Mouse (Mus musculus) liver, embryonic 14.5 days (tissue): ENCODE measurements around the gene Tceal3. TPM values are rescaled to one million over a fixed set of nuclear protein-coding genes. Genes with fewer than 3 reads are reported as not detected.
"Not testable (repeated sequence)": the region's sequence is repeated elsewhere in the genome, so short reads cannot be mapped to it uniquely, and the experiment has no call there.

Source experiments
- ATAC-seq: fragments of 200-750 bp; cut with Nextera tagmentation; 2 replicates; pipeline ENCODE4 v1.8.0; 2017; ENCODE audit warnings: moderate number of reproducible peaks, mild to moderate bottlenecking, moderate library complexity; ENCODE audit not compliant: insufficient read depth
- DNase-seq, 3 experiments: peaks; one replicate each; pipeline ENCODE4 v3.0.0-alpha.2; 2012 to 2013; ENCODE audit warnings: low read depth in 3 of 3, low spot score in 3 of 3
- H3K27ac ChIP-seq: fragments of 300-500 bp; sonication (generic); 2 replicates; pipeline ENCODE4 v1.5.1; 2014; ENCODE audit warnings: moderate library complexity, mild to moderate bottlenecking, control low read depth, inconsistent platforms
- H3K27me3 ChIP-seq: fragments of 300-500 bp; sonication (generic); 2 replicates; pipeline ENCODE4 v1.6.1; 2014; ENCODE audit warnings: mild to moderate bottlenecking, low read length, moderate library complexity; ENCODE audit not compliant: control insufficient read depth, insufficient read depth
- H3K36me3 ChIP-seq: fragments of 300-500 bp; sonication (generic); replicated peaks from 2 replicates; pipeline ENCODE4 v1.6.1; 2014; ENCODE audit warnings: low read depth; ENCODE audit not compliant: control insufficient read depth, insufficient read depth
- H3K4me1 ChIP-seq, 2 experiments: fragments of 200-500 bp in 1 of 2; fragments of 300-500 bp in 1 of 2; sonication (generic) in 1 of 2; replicated peaks; 2 replicates each; pipeline ENCODE4 v1.6.1; 2012 to 2014; ENCODE audit warnings: antibody characterized with exemption in 1 of 2, inconsistent platforms in 1 of 2, low read length in 1 of 2; ENCODE audit not compliant: control insufficient read depth in 2 of 2, insufficient read depth in 2 of 2
- H3K4me2 ChIP-seq: fragments of 300-500 bp; sonication (generic); 2 replicates; pipeline ENCODE4 v1.6.1; 2014; ENCODE audit warnings: low read depth, mild to moderate bottlenecking, control low read depth, moderate library complexity
- H3K4me3 ChIP-seq, 2 experiments: fragments of 200-500 bp in 1 of 2; fragments of 300-500 bp in 1 of 2; sonication (generic) in 1 of 2; 2 replicates each; pipeline ENCODE4 v1.5.1; 2012 to 2014; ENCODE audit warnings: low read depth in 2 of 2, low read length in 2 of 2, mild to moderate bottlenecking in 2 of 2, control low read depth in 1 of 2, inconsistent platforms in 1 of 2, moderate library complexity in 1 of 2; ENCODE audit not compliant: insufficient read depth in 1 of 2
- H3K9ac ChIP-seq: fragments of 300-500 bp; sonication (generic); replicated peaks from 2 replicates; pipeline ENCODE4 v1.6.1; 2014; ENCODE audit warnings: mild to moderate bottlenecking, control low read depth, moderate library complexity
- H3K9me3 ChIP-seq: fragments of 300-500 bp; sonication (generic); 2 replicates; pipeline ENCODE4 v1.6.1; 2016; ENCODE audit warnings: low read length, mixed read lengths; ENCODE audit not compliant: control insufficient read depth
- CTCF ChIP-seq: IDR thresholded peaks from 2 replicates; pipeline ENCODE4 v1.5.1; 2016; ENCODE audit warnings: antibody characterized with exemption, low read depth, control low read depth
- EP300 ChIP-seq: IDR thresholded peaks from 2 replicates; pipeline ENCODE4 v1.6.1; 2016; ENCODE audit warnings: antibody characterized with exemption, low read depth
- WGBS: fragments of 180-500 bp; shearing (Covaris S2); extraction: QIAGEN DNeasy Blood & Tissue Kit; methylation state at CpG from one replicate; pipeline ENCODE4 v1.1.7; 2014; ENCODE audit not compliant: insufficient replicate concordance; 5-methylcytosine and 5-hydroxymethylcytosine counted together
- polyA plus RNA-seq, 2 experiments: library from polyadenylated mRNA; depleted of rRNA in 1 of 2; stranded (reverse) in 1 of 2; unstranded in 1 of 2; fragments of >200 nt; fragmentation: Nextera tagmentation in 1 of 2; extraction: Ambion mirVana in 1 of 2; gene quantifications; 2 replicates each; pipeline versions ENCODE4 v1.2.1 to v1.2.3; 2012 to 2014

Gene Tceal3
- polyA plus RNA-seq, 2 experiments = 0.11 to 0.21 TPM

- no peak overlapping the region for H3K4me3 ChIP-seq
- no peak for DNase-seq
- no peak overlapping the region for H3K27ac ChIP-seq
- H3K9ac ChIP-seq = no peak overlapping the region
- H3K4me2 ChIP-seq = no peak overlapping the region
- no peak for ATAC-seq
- H3K9me3 ChIP-seq = no peaks in the 10 kb centered on the region
- H3K36me3 ChIP-seq = no peaks in the 10 kb centered on the region
- no peaks in the 10 kb centered on the region for H3K27me3 ChIP-seq
- no peaks in the 10 kb centered on the region for H3K4me1 ChIP-seq
- WGBS = 5% methylated on average over 3 of the region's 3 CpGs
- no peak for TF ChIP-seq EP300
- peak; percentile 55 for TF ChIP-seq CTCF
Measured at GRCm38 (mm10) chrX:136599416-136599815, 8.8 kb downstream of the Tceal3 start.

GRCm38 (mm10) chrX:136606951-136607350 is 16.3 kb downstream of the Tceal3 start:
- Histone ChIP-seq H3K4me2 (no peak overlapping the region), H3K27ac (no peak overlapping the region), H3K9ac (no peak overlapping the region), H3K4me3 (no peak overlapping the region), H3K4me1 (no peaks in the 10 kb centered on the region), H3K27me3 (no peaks in the 10 kb centered on the region), H3K9me3 (no peaks in the 10 kb centered on the region), H3K36me3 (no peaks in the 10 kb centered on the region)
- TF ChIP-seq CTCF (no peak), EP300 (no peak)
- ATAC-seq (no peak), DNase-seq (no peak)
- 50% methylated on average over 4 of the region's 4 CpGs for WGBS

GRCm38 (mm10) chrX:136607395-136607794 is 16.8 kb downstream of the Tceal3 start:
- H3K4me2 ChIP-seq = no peak overlapping the region
- no peaks in the 10 kb centered on the region for H3K9me3 ChIP-seq
- no peak overlapping the region for H3K4me3 ChIP-seq
- 70% methylated on average over 3 of the region's 3 CpGs for WGBS
- no peak overlapping the region for H3K27ac ChIP-seq
- H3K27me3 ChIP-seq = no peaks in the 10 kb centered on the region
- ATAC-seq (no peak), DNase-seq (no peak)
- H3K4me1 ChIP-seq = no peaks in the 10 kb centered on the region
- TF ChIP-seq CTCF = no peak
- no peak for TF ChIP-seq EP300
- H3K36me3 ChIP-seq = no peaks in the 10 kb centered on the region
- no peak overlapping the region for H3K9ac ChIP-seq

GRCm38 (mm10) chrX:136611346-136611745 is 20.7 kb downstream of the Tceal3 start:
- DNase-seq (no peak), ATAC-seq (no peak)
- no peaks in the 10 kb centered on the region for H3K9me3 ChIP-seq
- TF ChIP-seq CTCF (no peak), EP300 (no peak)
- H3K4me3 ChIP-seq = no peak overlapping the region
- no peaks in the 10 kb centered on the region for H3K27me3 ChIP-seq
- H3K9ac ChIP-seq = no peak overlapping the region
- H3K4me1 ChIP-seq = no peaks in the 10 kb centered on the region
- no peak overlapping the region for H3K27ac ChIP-seq
- no peaks in the 10 kb centered on the region for H3K36me3 ChIP-seq
- WGBS = 43% methylated on average over 3 of the region's 3 CpGs
- no peak overlapping the region for H3K4me2 ChIP-seq

GRCm38 (mm10) chrX:136615889-136616288 is 25.2 kb downstream of the Tceal3 start:
- H3K27me3 ChIP-seq, H3K9ac ChIP-seq, H3K4me1 ChIP-seq, DNase-seq, H3K27ac ChIP-seq, H3K36me3 ChIP-seq, H3K4me3 ChIP-seq, ATAC-seq, H3K4me2 ChIP-seq, H3K9me3 ChIP-seq: not testable (repeated sequence)
- 8% methylated on average over 3 of the region's 3 CpGs for WGBS
